Mouse (Mus musculus): ENCODE measurements around the gene Lim2.

DNA sequence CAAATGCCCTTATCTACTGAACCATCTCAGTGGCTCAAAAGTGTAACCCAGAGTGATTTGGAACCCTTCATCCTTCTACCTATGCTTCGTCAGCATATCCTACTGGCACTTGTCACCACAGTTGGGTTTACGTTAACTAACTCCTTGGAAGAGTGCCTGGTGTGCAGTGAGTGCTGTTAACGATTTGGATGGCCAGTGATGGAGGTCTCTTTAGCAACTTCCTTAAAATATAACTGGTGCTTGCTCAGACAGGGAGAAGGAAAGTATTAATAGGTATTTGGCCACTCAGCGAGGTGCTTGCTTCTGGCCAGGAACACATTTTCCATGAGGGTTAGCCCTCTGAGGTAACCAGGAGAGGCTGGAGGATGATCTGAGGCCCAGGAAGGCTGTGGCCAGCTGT is 20.3 kb downstream of the Lim2 start:
- TF ChIP-seq GATA1 (IDR thresholded peaks at IDR 0.05; ENCODE audit: borderline replicate concordance, low read length): no peak
- TF ChIP-seq FLI1 (IDR thresholded peaks at IDR 0.05; ENCODE audit: low read length): no peak
